ENCODE assay signal across 9 mouse cellular contexts in the genomic region with DNA sequence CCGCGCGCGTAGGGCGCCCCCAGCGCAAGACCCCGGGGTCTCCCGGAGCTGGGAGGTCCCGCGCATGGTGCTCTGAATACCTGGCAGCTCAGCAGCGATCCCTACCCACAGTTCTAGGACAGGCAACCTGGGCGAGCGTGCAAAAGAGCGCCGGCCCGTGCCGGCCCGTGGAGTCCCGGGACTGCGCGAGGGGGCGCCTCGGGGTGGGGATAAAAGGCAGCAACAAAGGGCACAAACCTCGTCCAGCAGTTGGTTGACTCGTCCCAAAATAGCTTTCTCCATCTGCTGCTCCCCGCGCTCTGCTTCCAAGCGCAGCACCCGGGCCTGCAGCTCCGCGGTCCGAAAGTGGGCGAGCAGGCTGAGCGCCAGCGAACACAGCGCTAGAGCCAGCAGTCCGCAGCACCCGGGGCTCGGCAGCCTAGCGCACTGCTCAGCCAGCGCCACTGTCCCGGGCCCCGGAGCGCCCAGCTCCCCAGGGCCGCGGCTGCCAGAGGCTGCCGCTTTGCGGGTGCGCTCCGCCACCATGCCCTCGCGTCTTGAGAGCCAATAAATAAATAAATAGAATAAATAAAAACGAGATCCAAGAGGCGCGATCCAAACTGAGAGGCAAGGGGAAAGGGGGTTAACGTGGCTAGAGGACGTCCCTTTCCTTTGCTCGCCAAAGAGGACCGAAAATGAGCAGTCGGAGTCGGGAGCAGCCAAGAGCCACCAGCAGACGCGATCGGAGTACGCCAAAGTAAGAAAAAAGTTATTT. TPM values are rescaled to one million over a fixed set of nuclear protein-coding genes. Genes with fewer than 3 reads are reported as not detected.
DNase-seq lines count a peak whose midpoint lies in the region; ATAC-seq lines count a peak whose summit lies in the region.
"Had no signal": no experiment of that assay in that cellular context is flagged by ENCODE, and none has a peak within 500 bp of the region (broad histone marks: within the 10 kb centered on the region; RNA-seq: fewer than 3 reads in every experiment).

No protein-coding gene starts in this region.

- peak overlapping the region; percentile 50 for H3K4me2 ChIP-seq in forebrain, embryonic 15.5 days (replicated peaks)
- peak overlapping the region; percentile 91 for H3K4me2 ChIP-seq in intestine, embryonic 15.5 days (replicated peaks)
- peak overlapping the region; percentile 62 for H3K4me2 ChIP-seq in liver, embryonic 12.5 days

- no peaks in the 10 kb centered on the region for H3K9me3 ChIP-seq in forebrain, embryonic 15.5 days
- H3K9me3 ChIP-seq in intestine, embryonic 15.5 days: no peaks in the 10 kb centered on the region
- no peaks in the 10 kb centered on the region for H3K9me3 ChIP-seq in liver, embryonic 12.5 days (replicated peaks)

- 0 out of 2 replicates have a peak overlapping the region, but pooled peaks have one; percentile 0 for H3K9ac ChIP-seq in forebrain, embryonic 15.5 days (replicated peaks)
- peak overlapping the region; percentile 47 for H3K9ac ChIP-seq in intestine, embryonic 15.5 days
- H3K9ac ChIP-seq in liver, embryonic 12.5 days: no peak overlapping the region

- peaks cover 20% of the 10 kb centered on the region for H3K4me1 ChIP-seq in forebrain, embryonic 15.5 days
- peaks cover 26% of the 10 kb centered on the region for H3K4me1 ChIP-seq in intestine, embryonic 15.5 days (replicated peaks)
- peaks cover 21% of the 10 kb centered on the region for H3K4me1 ChIP-seq in liver, embryonic 12.5 days

- H3K36me3 ChIP-seq in forebrain, embryonic 15.5 days: no peaks in the 10 kb centered on the region
- no peaks in the 10 kb centered on the region for H3K36me3 ChIP-seq in intestine, embryonic 15.5 days
- H3K36me3 ChIP-seq in liver, embryonic 12.5 days: no peaks in the 10 kb centered on the region

- peaks cover 65% of the 10 kb centered on the region for H3K27me3 ChIP-seq in forebrain, embryonic 15.5 days
- peaks cover 45% of the 10 kb centered on the region for H3K27me3 ChIP-seq in intestine, embryonic 15.5 days (replicated peaks)
- peaks cover 70% of the 10 kb centered on the region for H3K27me3 ChIP-seq in liver, embryonic 12.5 days (replicated peaks)

- DNase-seq in heart, adult 18-20 months: peak; percentile 9 to 32
- DNase-seq in heart, adult 9 months (ENCODE audit: low spot score in 2 of 2): no peak
- peak; percentile 62 for DNase-seq in adrenal gland, postnatal 10 days
- peak; percentile 9 for DNase-seq in ovary, adult 18-20 months (ENCODE audit: low spot score)
- DNase-seq in thymus, adult 18-20 months: no peak

- under 1% methylated on average over 65 of the region's 65 CpGs for WGBS in forebrain, embryonic 15.5 days
- WGBS in intestine, embryonic 15.5 days: under 1% methylated on average over 65 of the region's 65 CpGs
- 1% methylated on average over 65 of the region's 65 CpGs for WGBS in liver, embryonic 12.5 days (ENCODE audit: insufficient replicate concordance)

- H3K4me3 ChIP-seq in forebrain, embryonic 15.5 days: peak overlapping the region; percentile 32
- peak overlapping the region; percentile 48 for H3K4me3 ChIP-seq in intestine, embryonic 15.5 days (replicated peaks)
- peak overlapping the region; percentile 46 for H3K4me3 ChIP-seq in liver, embryonic 12.5 days

- no peak; the same call in 1 of the 2 replicates for ATAC-seq in forebrain, embryonic 15.5 days (replicated peaks)
- ATAC-seq in intestine, embryonic 15.5 days: peak; percentile 41; the same call in 1 of the 2 replicates
- ATAC-seq in liver, embryonic 12.5 days: no peak

- H3K27ac ChIP-seq in forebrain, embryonic 15.5 days (replicated peaks): no peak overlapping the region
- no peak overlapping the region for H3K27ac ChIP-seq in intestine, embryonic 15.5 days
- no peak overlapping the region for H3K27ac ChIP-seq in liver, embryonic 12.5 days

RNA-seq across cellular contexts. Expression of a gene that starts 0.6 kb away (rescaled TPM):
- under 1 TPM; 0.49 to 0.72 TPM for total RNA-seq in heart, adult 18-20 months (2021)
- 10 to 100 TPM in 1 of 2 experiments, 1 to 10 TPM in 1; 8.4 to 11.1 TPM for total RNA-seq in adrenal gland, postnatal 10 days (2021)
- polyA plus RNA-seq in forebrain, embryonic 15.5 days (2015; fragmentation: Nextera tagmentation; extraction: Ambion mirVana): 0.78 and 1.1 TPM in 2 replicates
- 6.9 and 7.1 TPM in 2 replicates for polyA plus RNA-seq in intestine, embryonic 15.5 days (2015; fragmentation: Nextera tagmentation; extraction: Ambion mirVana)
- polyA plus RNA-seq in liver, embryonic 12.5 days (2016; fragmentation: Nextera tagmentation; extraction: Ambion mirVana): 2.6 and 5.0 TPM in 2 replicates
- total RNA-seq: CH12.LX had no signal

Comparison
In these comparisons a context has a peak if more than half of its experiments do, and no peak if none do; other contexts are left out.
1. DNase-seq: peak in heart, adult 18-20 months (2 of 2), adrenal gland, postnatal 10 days (single experiment) and ovary, adult 18-20 months (single experiment); none in heart, adult 9 months (0 of 2) and thymus, adult 18-20 months (0 of 2).
2. Peak in every context shown above with its lines, with median percentiles within 50 percentile points of each other: H3K4me2 ChIP-seq and H3K4me3 ChIP-seq.